Mouse (Mus musculus): ENCODE measurements at regions not wholly inside any gene's neighbourhood (a gene's known extent, or its start where the extent isn't known, plus 50 kb on each side); places are given as distances from the start of the nearest gene placed in this dataset.
"Not testable (repeated sequence)": the region's sequence is repeated elsewhere in the genome, so short reads cannot be mapped to it uniquely, and the experiment has no call there.

DNA sequence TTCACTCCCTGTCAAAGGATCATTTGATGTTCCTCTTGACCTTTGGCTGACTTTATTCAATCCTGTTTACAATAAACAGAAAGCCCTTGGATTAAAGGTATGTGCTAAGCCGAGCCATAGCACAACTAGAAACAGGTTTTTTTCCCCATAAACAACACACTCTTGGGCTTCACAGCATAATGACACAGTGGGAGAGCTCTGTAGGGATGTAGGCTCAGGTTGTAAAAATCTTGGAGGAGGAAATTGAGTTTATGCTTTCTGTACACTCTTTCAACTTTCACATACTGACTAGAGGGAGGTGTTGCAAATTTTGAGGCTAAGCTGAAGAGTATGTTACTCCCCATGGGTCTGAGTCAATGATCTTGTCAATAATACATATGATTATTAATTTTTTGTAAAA is 69.7 kb upstream of the Akr1c12 start:
- 62% methylated on average over 1 of the region's 1 CpGs for WGBS
- H3K4me1 ChIP-seq (ENCODE audit: control insufficient read depth, insufficient read depth, low read length), result no peaks in the 10 kb centered on the region
- no peak for ATAC-seq (replicated peaks; ENCODE audit: extremely low read depth, insufficient read depth, low FRiP score)
- H3K9me3 ChIP-seq (replicated peaks; ENCODE audit: control insufficient read depth, low read length), result no peaks in the 10 kb centered on the region
- H3K9ac ChIP-seq (ENCODE audit: low read length), result no peak overlapping the region
- no peaks in the 10 kb centered on the region for H3K27me3 ChIP-seq (ENCODE audit: control insufficient read depth, insufficient read depth, low read length)
- no peaks in the 10 kb centered on the region for H3K36me3 ChIP-seq (ENCODE audit: control insufficient read depth, insufficient read depth)
- no peak overlapping the region for H3K4me3 ChIP-seq (ENCODE audit: low read length)
- H3K27ac ChIP-seq (ENCODE audit: low read length), result no peak overlapping the region
- H3K4me2 ChIP-seq (ENCODE audit: low read depth, low read length), result no peak overlapping the region

DNA sequence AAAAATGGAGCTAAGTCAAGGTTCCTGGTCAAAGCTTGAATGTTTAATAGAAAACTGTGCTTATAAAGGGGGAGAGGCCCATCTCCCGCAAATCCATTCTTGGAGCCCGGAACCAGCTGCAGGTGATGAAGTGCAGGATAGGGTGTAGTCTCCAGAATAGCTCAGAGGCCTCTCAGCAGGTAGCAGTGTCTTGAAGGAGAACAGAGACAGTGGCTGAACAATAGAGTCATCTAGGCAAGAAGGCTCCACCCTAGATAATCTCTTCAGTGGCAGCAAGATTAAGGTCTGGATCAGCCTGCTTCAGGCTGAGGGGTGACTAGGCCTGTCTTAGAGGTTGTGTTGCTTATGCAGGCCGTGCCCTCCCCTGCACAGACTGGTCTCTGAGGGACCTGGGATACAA is 71.4 kb upstream of the Akr1c12 start:
- no peak overlapping the region for H3K27ac ChIP-seq (ENCODE audit: low read length)
- ATAC-seq (replicated peaks; ENCODE audit: extremely low read depth, insufficient read depth, low FRiP score), result no peak
- 70% methylated on average over 3 of the region's 3 CpGs for WGBS

DNA sequence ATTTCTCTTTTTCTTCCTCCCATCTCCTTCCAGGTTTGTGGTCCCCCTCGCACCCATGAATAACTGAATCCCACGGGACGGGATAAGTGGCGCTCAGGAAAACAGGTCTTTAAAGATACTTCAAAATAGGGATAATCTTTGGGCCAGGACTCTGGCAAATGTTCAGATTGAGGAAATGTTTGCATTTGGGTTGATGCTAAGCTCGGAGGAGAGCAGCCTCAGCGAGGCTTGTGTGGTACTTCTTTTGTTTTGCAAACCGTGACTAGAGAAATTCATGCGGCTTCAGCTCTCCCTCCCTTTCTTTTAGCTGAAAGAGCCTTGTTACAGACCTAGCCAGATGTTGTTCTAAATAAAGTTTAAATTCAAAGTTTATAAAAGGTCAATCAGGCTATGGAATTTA is 57.5 kb upstream of the Akr1c6 start:
- ATAC-seq (replicated peaks; ENCODE audit: extremely low read depth, insufficient read depth, low FRiP score); H3K9me3 ChIP-seq (replicated peaks; ENCODE audit: control insufficient read depth, low read length): not testable (repeated sequence)

More for the DNA sequence above, 71.4 kb upstream of the Akr1c12 start:
- no peaks in the 10 kb centered on the region for H3K9me3 ChIP-seq (replicated peaks; ENCODE audit: control insufficient read depth, low read length)
- no peak overlapping the region for H3K9ac ChIP-seq (ENCODE audit: low read length)
- no peaks in the 10 kb centered on the region for H3K36me3 ChIP-seq (ENCODE audit: control insufficient read depth, insufficient read depth)
- no peaks in the 10 kb centered on the region for H3K4me1 ChIP-seq (ENCODE audit: control insufficient read depth, insufficient read depth, low read length)
- no peak overlapping the region for H3K4me3 ChIP-seq (ENCODE audit: low read length)
- no peaks in the 10 kb centered on the region for H3K27me3 ChIP-seq (ENCODE audit: control insufficient read depth, insufficient read depth, low read length)
- no peak overlapping the region for H3K4me2 ChIP-seq (ENCODE audit: low read depth, low read length)

More for the DNA sequence above, 57.5 kb upstream of the Akr1c6 start:
- not testable (repeated sequence) for H3K27ac ChIP-seq (ENCODE audit: low read length); H3K36me3 ChIP-seq (ENCODE audit: control insufficient read depth, insufficient read depth); H3K9ac ChIP-seq (ENCODE audit: low read length); H3K27me3 ChIP-seq (ENCODE audit: control insufficient read depth, insufficient read depth, low read length); H3K4me3 ChIP-seq (ENCODE audit: low read length); H3K4me1 ChIP-seq (ENCODE audit: control insufficient read depth, insufficient read depth, low read length)
- peak overlapping the region; percentile 18; the same call in 1 of the 2 replicates for H3K4me2 ChIP-seq (ENCODE audit: low read depth, low read length)
- 26% methylated on average over 8 of the region's 8 CpGs for WGBS
